Mouse (Mus musculus): ENCODE results near the gene Atxn1.

The Atxn1 gene

DNA sequence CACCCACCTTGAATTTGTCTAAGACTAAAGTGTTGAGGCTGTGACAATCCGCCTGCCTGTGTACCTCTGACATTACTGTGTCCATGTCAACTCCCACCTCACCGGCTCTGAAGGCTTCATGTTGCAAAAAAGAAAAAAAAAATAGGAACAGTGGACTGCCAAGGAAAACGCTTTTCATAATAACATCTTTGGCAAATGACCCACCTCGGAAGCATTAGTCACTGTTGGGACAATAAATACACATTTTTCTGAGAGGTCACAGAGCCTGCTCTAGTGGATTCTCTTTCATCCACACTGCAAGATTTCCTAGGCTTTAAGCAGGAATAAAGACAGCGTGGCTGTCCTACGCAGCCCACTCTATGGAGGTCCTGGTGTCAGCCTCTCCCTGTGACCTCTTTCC is 168.5 kb downstream of the Atxn1 start:
- DNase-seq (ENCODE audit: extremely low spot score, low read depth, low spot score): no peak

DNA sequence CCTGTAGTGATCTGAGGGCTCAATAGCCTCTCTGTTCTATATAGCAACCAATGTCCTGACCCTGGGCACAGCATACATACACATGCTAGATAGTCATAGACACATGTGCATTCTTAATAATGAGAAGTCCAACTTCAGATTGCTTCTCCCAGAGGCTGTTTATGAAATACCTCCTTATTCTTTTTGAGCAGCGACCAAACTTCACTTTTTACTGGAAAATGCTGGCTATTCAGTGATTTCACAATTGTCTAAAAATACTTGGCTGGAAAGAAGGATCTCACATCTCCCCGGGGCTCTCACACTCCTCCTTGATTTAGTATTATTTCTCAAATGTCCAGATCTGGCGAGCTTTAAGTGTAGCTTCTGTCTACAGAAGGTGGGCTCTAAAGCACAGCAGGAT is 171.0 kb downstream of the Atxn1 start:
- DNase-seq (ENCODE audit: extremely low spot score, low read depth, low spot score): no peak

GRCm38 (mm10) chr13:45786409-45786808 is 178.4 kb downstream of the Atxn1 start:
- DNase-seq (ENCODE audit: extremely low spot score, low read depth, low spot score): no peak

- DNase-seq (ENCODE audit: extremely low spot score, low read depth, low spot score): no peak
These were observed 181.1 kb downstream of the Atxn1 start for GRCm38 (mm10) chr13:45783681-45784080.

- no peak for DNase-seq (ENCODE audit: extremely low spot score, low read depth, low spot score)
These were observed 186.1 kb downstream of the Atxn1 start for GRCm38 (mm10) chr13:45778750-45779149.

GRCm38 (mm10) chr13:45778171-45778570 is 186.6 kb downstream of the Atxn1 start:
- DNase-seq (ENCODE audit: extremely low spot score, low read depth, low spot score): no peak

- no peak for DNase-seq (ENCODE audit: extremely low spot score, low read depth, low spot score)
These were observed 189.3 kb downstream of the Atxn1 start for GRCm38 (mm10) chr13:45775516-45775915.

DNA sequence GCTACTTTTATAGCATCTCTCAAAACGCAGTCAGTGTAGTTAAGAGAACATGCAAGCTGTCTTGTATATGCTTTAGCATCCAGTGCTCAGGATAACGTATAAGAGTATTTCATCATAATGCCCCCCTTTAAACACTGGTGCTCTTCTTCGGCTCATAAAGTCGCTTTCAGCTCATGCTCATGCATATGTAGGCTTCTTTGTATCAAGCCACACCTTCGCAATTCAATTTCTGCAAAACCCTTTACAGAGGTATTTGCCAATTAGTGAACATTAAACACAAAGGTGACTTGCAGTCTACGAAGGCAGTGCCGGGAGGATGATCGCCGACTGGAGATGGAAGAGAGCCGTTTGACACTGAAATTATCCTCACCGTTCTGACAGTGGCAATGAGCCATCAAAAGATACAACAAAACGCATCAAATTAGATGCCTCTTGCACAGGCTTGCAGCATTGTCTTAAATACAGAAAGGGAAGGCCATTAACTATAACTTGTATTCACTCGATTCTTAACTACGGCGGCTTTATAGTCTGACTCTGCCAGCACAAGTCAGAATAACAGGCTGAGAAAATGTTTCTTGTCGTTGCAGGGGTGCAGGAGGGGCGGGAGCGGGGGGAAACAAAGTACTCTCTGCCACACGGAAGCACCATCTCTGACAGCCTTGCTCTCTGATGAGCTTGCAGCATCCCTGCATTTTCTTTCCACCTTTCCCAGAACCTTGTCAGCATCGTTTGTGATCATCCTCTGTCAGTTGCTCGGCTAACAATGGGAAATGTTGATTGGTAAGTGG is 191.2 kb downstream of the Atxn1 start:
- DNase-seq (ENCODE audit: extremely low spot score, low read depth, low spot score): no peak

DNA sequence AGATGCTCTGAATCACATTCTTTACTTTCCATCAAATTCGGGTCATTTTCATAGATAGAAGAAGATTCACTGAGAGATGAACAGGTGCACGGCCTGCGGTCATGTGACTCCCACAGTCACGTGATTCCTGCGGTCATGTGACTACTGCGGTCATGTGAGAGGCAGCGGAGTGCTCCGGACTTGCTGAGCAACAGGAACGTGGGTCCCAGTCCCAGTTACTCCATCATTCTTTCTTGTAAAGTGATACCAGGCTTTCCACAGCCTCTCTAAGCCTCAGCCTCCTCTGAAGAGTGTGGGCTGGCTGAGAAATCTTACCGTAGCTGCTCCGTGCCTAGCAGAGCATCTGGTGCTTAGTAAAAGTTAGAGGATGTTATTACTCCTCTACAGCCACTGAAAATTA is 195.1 kb downstream of the Atxn1 start:
- no peak for DNase-seq (ENCODE audit: extremely low spot score, low read depth, low spot score)

DNA sequence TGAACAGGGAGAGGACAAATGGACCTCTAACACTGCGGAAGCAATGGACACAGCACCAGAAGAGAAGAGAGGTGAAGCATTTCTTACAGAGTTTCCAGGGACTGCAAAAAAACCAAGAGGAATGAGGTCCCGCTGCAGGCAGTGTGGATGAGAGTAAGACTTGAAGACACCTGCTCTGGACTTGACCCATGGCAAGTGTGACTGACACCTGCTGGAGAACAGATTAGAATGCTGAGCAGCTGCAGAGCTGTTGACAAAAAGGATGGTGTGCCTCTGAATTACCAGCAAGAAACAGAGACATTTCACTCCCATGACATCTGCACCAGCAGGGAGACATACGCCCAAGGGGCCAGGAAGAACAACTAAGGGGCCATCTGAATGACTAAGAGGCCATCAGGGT is 196.6 kb downstream of the Atxn1 start:
- DNase-seq (ENCODE audit: extremely low spot score, low read depth, low spot score): no peak

GRCm38 (mm10) chr13:45764354-45764753 is 200.5 kb downstream of the Atxn1 start:
- DNase-seq (ENCODE audit: extremely low spot score, low read depth, low spot score): no peak

GRCm38 (mm10) chr13:45762278-45762677 is 202.5 kb downstream of the Atxn1 start:
- DNase-seq (ENCODE audit: extremely low spot score, low read depth, low spot score): no peak

GRCm38 (mm10) chr13:45754483-45754882 is 210.3 kb downstream of the Atxn1 start:
- no peak for DNase-seq (ENCODE audit: extremely low spot score, low read depth, low spot score)

GRCm38 (mm10) chr13:45752498-45752897 is 212.3 kb downstream of the Atxn1 start:
- no peak for DNase-seq (ENCODE audit: extremely low spot score, low read depth, low spot score)

DNA sequence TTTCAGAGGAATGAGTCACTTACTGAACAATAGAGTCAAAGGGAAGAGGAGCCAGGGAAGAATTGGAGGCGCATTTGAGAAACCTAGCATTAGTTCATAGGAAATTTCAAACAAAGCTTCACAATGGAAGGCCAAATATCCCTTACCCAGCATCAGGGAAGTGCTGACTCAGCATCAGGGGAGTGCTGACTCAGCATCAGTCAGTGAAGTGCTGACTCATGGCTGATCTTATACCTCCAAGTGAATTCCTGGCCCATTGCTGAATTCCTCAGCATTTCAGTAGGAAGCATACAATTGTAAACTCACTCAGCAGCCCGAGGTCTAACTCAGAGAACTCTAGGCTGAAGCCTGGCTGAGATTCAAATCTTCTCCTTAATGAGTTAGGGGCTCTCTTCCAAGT is 213.6 kb downstream of the Atxn1 start:
- no peak for DNase-seq (ENCODE audit: extremely low spot score, low read depth, low spot score)

DNA sequence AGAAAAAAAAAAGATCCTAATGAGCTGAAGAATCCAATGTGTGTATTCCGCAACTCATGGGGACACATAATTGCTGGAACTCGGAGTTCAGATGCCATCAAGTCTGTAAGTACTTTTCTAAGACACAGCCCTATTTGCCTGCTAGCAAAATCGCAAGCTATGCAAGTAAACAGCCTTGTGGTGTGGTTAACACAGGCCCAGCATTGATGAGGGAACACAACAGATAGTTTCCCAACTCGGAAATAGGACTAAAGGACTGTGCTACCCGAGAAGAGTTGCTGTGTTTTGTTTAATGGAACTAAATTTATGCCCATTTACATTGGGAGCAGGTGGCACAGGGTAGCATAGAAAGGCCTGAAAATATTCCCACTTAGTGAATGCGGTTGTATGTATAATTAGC is 214.2 kb downstream of the Atxn1 start:
- DNase-seq (ENCODE audit: extremely low spot score, low read depth, low spot score): no peak

DNA sequence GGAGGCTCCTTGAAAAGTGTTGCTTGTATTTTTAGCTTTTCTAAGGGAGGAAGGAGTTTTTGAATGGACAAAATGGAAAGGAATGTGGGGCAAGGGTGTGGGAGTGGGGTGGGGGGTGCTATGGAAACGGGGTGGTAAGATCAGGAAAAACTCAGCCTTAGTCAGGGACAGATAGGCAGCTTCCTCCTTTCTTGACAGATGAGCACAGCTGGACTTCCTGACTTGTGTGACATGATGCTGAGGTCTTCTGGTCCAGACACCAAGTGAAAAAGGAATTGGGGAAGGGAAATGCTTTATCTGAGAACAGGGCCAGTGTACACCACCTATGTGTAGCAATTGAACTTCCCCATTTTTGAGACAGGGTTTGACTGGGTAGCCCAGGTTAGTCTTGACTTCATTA is 214.9 kb downstream of the Atxn1 start:
- no peak for DNase-seq (ENCODE audit: extremely low spot score, low read depth, low spot score)

GRCm38 (mm10) chr13:45749222-45749621 is 215.6 kb downstream of the Atxn1 start:
- no peak for DNase-seq (ENCODE audit: extremely low spot score, low read depth, low spot score)

GRCm38 (mm10) chr13:45748691-45749090 is 216.1 kb downstream of the Atxn1 start:
- DNase-seq (ENCODE audit: extremely low spot score, low read depth, low spot score): no peak

GRCm38 (mm10) chr13:45745851-45746773 is 218.7 kb downstream of the Atxn1 start:
- DNase-seq (ENCODE audit: extremely low spot score, low read depth, low spot score): no peak

- no peak for DNase-seq (ENCODE audit: extremely low spot score, low read depth, low spot score)
These were observed 219.9 kb downstream of the Atxn1 start for GRCm38 (mm10) chr13:45744803-45745432.

DNA sequence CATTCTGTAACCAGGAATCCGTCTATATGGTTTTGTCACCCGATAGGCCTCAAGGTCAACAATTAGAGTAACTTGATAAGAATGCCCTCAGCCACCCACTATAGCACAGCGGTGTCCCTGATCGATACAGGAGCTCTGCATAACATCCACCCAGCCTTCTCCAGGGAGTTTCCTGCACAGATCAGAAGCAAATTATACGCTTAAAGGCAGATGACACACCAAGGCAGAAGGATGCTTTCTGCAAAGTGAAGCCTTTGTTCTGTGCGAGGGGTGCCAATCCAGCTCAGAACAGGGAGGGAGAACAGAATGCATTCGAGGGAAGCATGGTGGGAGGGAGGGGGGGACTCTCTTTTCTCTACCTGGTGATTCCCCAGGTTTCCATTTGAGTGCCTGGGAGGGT is 221.0 kb downstream of the Atxn1 start:
- no peak for DNase-seq (ENCODE audit: extremely low spot score, low read depth, low spot score)
